15 mouse cellular contexts compared by ENCODE assay signal in genomic region chr4:63391322-63391721, GRCm38 (mm10). TPM values are rescaled to one million over a fixed set of nuclear protein-coding genes. Genes with fewer than 3 reads are reported as not detected.
DNase-seq lines count a peak whose midpoint lies in the region; ATAC-seq lines count a peak whose summit lies in the region.
"Had no signal": no experiment of that assay in that cellular context is flagged by ENCODE, and none has a peak within 500 bp of the region (broad histone marks: within the 10 kb centered on the region; RNA-seq: fewer than 3 reads in every experiment).

No protein-coding gene starts in this region.

- no peaks in the 10 kb centered on the region; the same call in none of the 2 replicates for H3K36me3 ChIP-seq in heart, embryonic 11.5 days (ENCODE audit: control insufficient read depth, insufficient read depth, low read length)
- H3K36me3 ChIP-seq in heart, embryonic 12.5 days, result peaks cover 21% of the 10 kb centered on the region
- peaks cover 64% of the 10 kb centered on the region for H3K36me3 ChIP-seq in midbrain, embryonic 10.5 days
- peaks cover 13% of the 10 kb centered on the region for H3K36me3 ChIP-seq in midbrain, embryonic 14.5 days (ENCODE audit: control insufficient read depth, insufficient read depth, low read length)

- no peak for ATAC-seq in heart, embryonic 11.5 days (replicated peaks; ENCODE audit: insufficient number of reproducible peaks, low FRiP score, low TSS enrichment)
- ATAC-seq in heart, embryonic 12.5 days (ENCODE audit: insufficient number of reproducible peaks, low FRiP score), result no peak
- no peak for ATAC-seq in midbrain, embryonic 14.5 days (ENCODE audit: low FRiP score, low TSS enrichment)

- no peak overlapping the region for H3K27ac ChIP-seq in heart, embryonic 11.5 days (ENCODE audit: low read depth, low read length)
- no peak overlapping the region for H3K27ac ChIP-seq in heart, embryonic 12.5 days (ENCODE audit: poor library complexity, severe bottlenecking)
- peak overlapping the region; percentile 90 for H3K27ac ChIP-seq in midbrain, embryonic 10.5 days (replicated peaks)
- no peak overlapping the region for H3K27ac ChIP-seq in midbrain, embryonic 14.5 days (replicated peaks; ENCODE audit: low read depth, low read length)
- H3K27ac ChIP-seq: gastrocnemius, adult 2 months had no signal

- H3K4me3 ChIP-seq in heart, embryonic 11.5 days (ENCODE audit: low read depth, low read length), result no peak overlapping the region
- H3K4me3 ChIP-seq in heart, embryonic 12.5 days, result no peak overlapping the region
- H3K4me3 ChIP-seq in midbrain, embryonic 10.5 days, result no peak overlapping the region
- no peak overlapping the region for H3K4me3 ChIP-seq in midbrain, embryonic 14.5 days (replicated peaks; ENCODE audit: low read depth, low read length)
- H3K4me3 ChIP-seq: gastrocnemius, adult 2 months had no signal

- WGBS in heart, embryonic 11.5 days (ENCODE audit: insufficient replicate concordance), result 63% methylated on average over 6 of the region's 6 CpGs
- 58% methylated on average over 6 of the region's 6 CpGs for WGBS in heart, embryonic 12.5 days
- WGBS in midbrain, embryonic 10.5 days, result 88% methylated on average over 6 of the region's 6 CpGs
- WGBS in midbrain, embryonic 14.5 days, result 91% methylated on average over 6 of the region's 6 CpGs

- no peak overlapping the region for H3K4me2 ChIP-seq in heart, embryonic 11.5 days
- H3K4me2 ChIP-seq in heart, embryonic 12.5 days, result no peak overlapping the region
- no peak overlapping the region for H3K4me2 ChIP-seq in midbrain, embryonic 14.5 days (ENCODE audit: low read length)

- no peaks in the 10 kb centered on the region for H3K27me3 ChIP-seq in heart, embryonic 11.5 days (ENCODE audit: control insufficient read depth, insufficient read depth, low read length)
- H3K27me3 ChIP-seq in heart, embryonic 12.5 days (replicated peaks), result no peaks in the 10 kb centered on the region
- H3K27me3 ChIP-seq in midbrain, embryonic 10.5 days (ENCODE audit: low read depth, poor library complexity, severe bottlenecking), result 0 out of 2 replicates have a peak, but pooled peaks cover 18% of the 10 kb centered on the region
- no peaks in the 10 kb centered on the region for H3K27me3 ChIP-seq in midbrain, embryonic 14.5 days (ENCODE audit: control insufficient read depth, insufficient read depth, low read length)

- H3K4me1 ChIP-seq in heart, embryonic 11.5 days (ENCODE audit: control insufficient read depth, insufficient read depth, low read length), result peaks cover 6% of the 10 kb centered on the region
- H3K4me1 ChIP-seq in heart, embryonic 12.5 days (replicated peaks), result peaks cover 25% of the 10 kb centered on the region
- peaks cover 55% of the 10 kb centered on the region for H3K4me1 ChIP-seq in midbrain, embryonic 10.5 days
- peaks cover 27% of the 10 kb centered on the region for H3K4me1 ChIP-seq in midbrain, embryonic 14.5 days (ENCODE audit: control insufficient read depth, insufficient read depth, low read length)

- DNase-seq in midbrain, embryonic 10.5 days (ENCODE audit: low spot score), result no peak
- DNase-seq in midbrain, embryonic 14.5 days, result no peak
- DNase-seq in induced T-regulatory cell, adult 2 months (ENCODE audit: low read depth), result peak; percentile 76
- peak; percentile 74 for DNase-seq in thymus, postnatal 14 days
- no peak for DNase-seq in cerebellum, postnatal 10 days
- DNase-seq in adrenal gland, postnatal 10 days, result no peak
- DNase-seq: cerebellum, adult 9-11 months; gastrocnemius, adult 2 months; kidney, adult 18-20 months had no signal

- H3K9me3 ChIP-seq in heart, embryonic 11.5 days (replicated peaks; ENCODE audit: control insufficient read depth, low read length), result no peaks in the 10 kb centered on the region
- no peaks in the 10 kb centered on the region for H3K9me3 ChIP-seq in heart, embryonic 12.5 days (replicated peaks)
- no peaks in the 10 kb centered on the region for H3K9me3 ChIP-seq in midbrain, embryonic 10.5 days (replicated peaks)
- H3K9me3 ChIP-seq in midbrain, embryonic 14.5 days (ENCODE audit: control insufficient read depth, low read length), result no peaks in the 10 kb centered on the region

- H3K9ac ChIP-seq in heart, embryonic 11.5 days (ENCODE audit: low read depth, low read length), result 0 out of 2 replicates have a peak overlapping the region, but pooled peaks have one; percentile 18
- no peak overlapping the region for H3K9ac ChIP-seq in heart, embryonic 12.5 days
- H3K9ac ChIP-seq in midbrain, embryonic 14.5 days (replicated peaks; ENCODE audit: low read length), result no peak overlapping the region

RNA-seq across cellular contexts. Expression of gene Akna, which starts 11.8 kb away (rescaled TPM):
- polyA plus RNA-seq in heart, embryonic 11.5 days (2014; fragmentation: Nextera tagmentation; extraction: Ambion mirVana), result 3.1 and 3.2 TPM in 2 replicates
- polyA plus RNA-seq in heart, embryonic 12.5 days (2016; fragmentation: Nextera tagmentation; extraction: Ambion mirVana), result 3.0 and 3.3 TPM in 2 replicates
- polyA plus RNA-seq in midbrain, embryonic 10.5 days (2016; fragmentation: Nextera tagmentation; extraction: Ambion mirVana), result 12.8 and 17.3 TPM in 2 replicates
- polyA plus RNA-seq in midbrain, embryonic 14.5 days (2014; fragmentation: Nextera tagmentation; extraction: Ambion mirVana), result 3.0 and 6.1 TPM in 2 replicates
- 1 to 10 TPM; 7.4 to 7.7 TPM for total RNA-seq in adrenal gland, postnatal 10 days (2021)

RNA-seq across cellular contexts. Expression of gene Orm2, which starts 29.1 kb away (rescaled TPM):
- polyA plus RNA-seq in heart, embryonic 11.5 days (2014; fragmentation: Nextera tagmentation; extraction: Ambion mirVana), result not detected in 2 replicates
- not detected in 2 replicates for polyA plus RNA-seq in heart, embryonic 12.5 days (2016; fragmentation: Nextera tagmentation; extraction: Ambion mirVana)
- polyA plus RNA-seq in midbrain, embryonic 10.5 days (2016; fragmentation: Nextera tagmentation; extraction: Ambion mirVana), result not detected in 2 replicates
- not detected in 2 replicates for polyA plus RNA-seq in midbrain, embryonic 14.5 days (2014; fragmentation: Nextera tagmentation; extraction: Ambion mirVana)
- under 1 TPM in 1 of 2 experiments, not detected in 1; 0.84 TPM for total RNA-seq in adrenal gland, postnatal 10 days (2021)
- total RNA-seq: gastrocnemius, adult 2 months had no signal
- polyA plus RNA-seq: brain, embryonic 14.5 days; heart, embryonic 14.5 days; lung, embryonic 16.5 days; neural tube, embryonic 14.5 days had no signal

RNA-seq across cellular contexts. Expression of gene Orm3, which starts 35.4 kb away (rescaled TPM):
- polyA plus RNA-seq in heart, embryonic 11.5 days (2014; fragmentation: Nextera tagmentation; extraction: Ambion mirVana), result not detected in 2 replicates
- polyA plus RNA-seq in heart, embryonic 12.5 days (2016; fragmentation: Nextera tagmentation; extraction: Ambion mirVana), result not detected in 2 replicates
- polyA plus RNA-seq in midbrain, embryonic 10.5 days (2016; fragmentation: Nextera tagmentation; extraction: Ambion mirVana), result not detected in 2 replicates
- polyA plus RNA-seq in midbrain, embryonic 14.5 days (2014; fragmentation: Nextera tagmentation; extraction: Ambion mirVana), result not detected in 2 replicates
- 1 to 10 TPM; 1.5 to 2.2 TPM for total RNA-seq in adrenal gland, postnatal 10 days (2021)
- total RNA-seq: gastrocnemius, adult 2 months had no signal
- polyA plus RNA-seq: brain, embryonic 14.5 days; heart, embryonic 14.5 days; lung, embryonic 16.5 days; neural tube, embryonic 14.5 days had no signal

RNA-seq across cellular contexts. Expression of gene Orm1, which starts 47.0 kb away (rescaled TPM):
- polyA plus RNA-seq in heart, embryonic 11.5 days (2014; fragmentation: Nextera tagmentation; extraction: Ambion mirVana), result not detected in 2 replicates
- not detected in 2 replicates for polyA plus RNA-seq in heart, embryonic 12.5 days (2016; fragmentation: Nextera tagmentation; extraction: Ambion mirVana)
- polyA plus RNA-seq in midbrain, embryonic 10.5 days (2016; fragmentation: Nextera tagmentation; extraction: Ambion mirVana), result not detected in 2 replicates
- polyA plus RNA-seq in midbrain, embryonic 14.5 days (2014; fragmentation: Nextera tagmentation; extraction: Ambion mirVana), result not detected in 2 replicates
- total RNA-seq in adrenal gland, postnatal 10 days (2021), result 10 to 100 TPM in 1 of 2 experiments, 1 to 10 TPM in 1; 3.2 to 11.8 TPM
- polyA plus RNA-seq: brain, embryonic 14.5 days; heart, embryonic 14.5 days; lung, embryonic 16.5 days; neural tube, embryonic 14.5 days had no signal

Comparison
In these comparisons a context has a peak if more than half of its experiments do, and no peak if none do; other contexts are left out.
1. DNase-seq: peak in induced T-regulatory cell, adult 2 months (single experiment) and thymus, postnatal 14 days (single experiment); none in midbrain, embryonic 10.5 days (single experiment), midbrain, embryonic 14.5 days (single experiment), cerebellum, postnatal 10 days (0 of 2) and adrenal gland, postnatal 10 days (single experiment).